In genomic region chr2:126424714-126425113, GRCm38 (mm10) we compare ENCODE assay signal across 24 mouse cellular contexts.
A peak's percentile ranks its signal among the peaks of the same experiment; 100 is the strongest.
DNase-seq lines count a peak whose midpoint lies in the region; ATAC-seq and TF ChIP-seq lines count a peak whose summit lies in the region.
"Had no signal": no experiment of that assay in that cellular context is flagged by ENCODE, and none has a peak within 500 bp of the region (broad histone marks: within the 10 kb centered on the region; RNA-seq: fewer than 3 reads in every experiment).

No protein-coding gene starts in this region.

- 0 out of 2 replicates have a peak, but pooled peaks have one; percentile 28 for ATAC-seq in cerebellum, adult (ENCODE audit: insufficient number of reproducible peaks, low FRiP score, low TSS enrichment)
- 0 out of 2 replicates have a peak, but pooled peaks have one; percentile 65 for ATAC-seq in hindbrain, embryonic 16.5 days
- ATAC-seq in hindbrain, embryonic 12.5 days (ENCODE audit: low FRiP score), result no peak
- peak; percentile 65 for ATAC-seq in forebrain, embryonic 16.5 days
- ATAC-seq: CD4-positive, CD25-positive, alpha-beta regulatory T cell, adult 4 months; inflammation-experienced regulatory T-cells, adult 6 months; Patski had no signal

- no peak overlapping the region for H3K4me3 ChIP-seq in hindbrain, embryonic 16.5 days (ENCODE audit: low read length)
- H3K4me3 ChIP-seq in hindbrain, embryonic 12.5 days, result no peak overlapping the region
- H3K4me3 ChIP-seq in forebrain, embryonic 16.5 days (replicated peaks; ENCODE audit: low read length), result no peak overlapping the region
- H3K4me3 ChIP-seq in limb, embryonic 10.5 days, result no peak overlapping the region
- H3K4me3 ChIP-seq: heart, embryonic 13.5 days; layer of hippocampus, adult 2 months; liver, embryonic 13.5 days; neural tube, embryonic 13.5 days had no signal

- no peak overlapping the region for H3K27ac ChIP-seq in hindbrain, embryonic 16.5 days (ENCODE audit: low read depth, low read length)
- H3K27ac ChIP-seq in hindbrain, embryonic 12.5 days, result no peak overlapping the region
- H3K27ac ChIP-seq in forebrain, embryonic 16.5 days (ENCODE audit: low read length), result no peak overlapping the region
- H3K27ac ChIP-seq in limb, embryonic 10.5 days, result no peak overlapping the region
- H3K27ac ChIP-seq: heart, embryonic 13.5 days; layer of hippocampus, adult 2 months; liver, embryonic 13.5 days; neural tube, embryonic 13.5 days had no signal

- no peaks in the 10 kb centered on the region for H3K9me3 ChIP-seq in hindbrain, embryonic 16.5 days (ENCODE audit: control insufficient read depth, low read length)
- H3K9me3 ChIP-seq in hindbrain, embryonic 12.5 days (replicated peaks), result no peaks in the 10 kb centered on the region
- no peaks in the 10 kb centered on the region for H3K9me3 ChIP-seq in forebrain, embryonic 16.5 days (ENCODE audit: control insufficient read depth, low read length)
- H3K9me3 ChIP-seq in limb, embryonic 10.5 days (replicated peaks), result no peaks in the 10 kb centered on the region
- H3K9me3 ChIP-seq: heart, embryonic 13.5 days; liver, embryonic 13.5 days; neural tube, embryonic 13.5 days had no signal

- no peak overlapping the region for H3K9ac ChIP-seq in hindbrain, embryonic 16.5 days (ENCODE audit: low read depth, low read length)
- no peak overlapping the region for H3K9ac ChIP-seq in hindbrain, embryonic 12.5 days
- no peak overlapping the region for H3K9ac ChIP-seq in forebrain, embryonic 16.5 days (replicated peaks; ENCODE audit: low read depth, low read length)
- H3K9ac ChIP-seq: heart, embryonic 13.5 days; liver, embryonic 13.5 days; lung, embryonic 14.5 days; neural tube, embryonic 13.5 days had no signal

- no peaks in the 10 kb centered on the region for H3K27me3 ChIP-seq in hindbrain, embryonic 16.5 days (replicated peaks; ENCODE audit: control insufficient read depth, insufficient read depth, low read length)
- H3K27me3 ChIP-seq in hindbrain, embryonic 12.5 days, result no peaks in the 10 kb centered on the region
- no peaks in the 10 kb centered on the region for H3K27me3 ChIP-seq in forebrain, embryonic 16.5 days (replicated peaks; ENCODE audit: control insufficient read depth, insufficient read depth, low read length)
- H3K27me3 ChIP-seq in limb, embryonic 10.5 days (ENCODE audit: low read depth, poor library complexity, severe bottlenecking), result no peaks in the 10 kb centered on the region
- H3K27me3 ChIP-seq: heart, embryonic 13.5 days; liver, embryonic 13.5 days; neural tube, embryonic 13.5 days; Patski had no signal

- intact Hi-C loops in heart, postnatal 36 days (cut with DNase I), result loop anchor here (5.0 kb wide), 1 partner anchor 417 kb away; no protein-coding TSS in a partner anchor

- no peaks in the 10 kb centered on the region for H3K36me3 ChIP-seq in hindbrain, embryonic 16.5 days (ENCODE audit: control insufficient read depth, insufficient read depth, low read length)
- no peaks in the 10 kb centered on the region for H3K36me3 ChIP-seq in hindbrain, embryonic 12.5 days
- H3K36me3 ChIP-seq in forebrain, embryonic 16.5 days (ENCODE audit: control insufficient read depth, insufficient read depth), result no peaks in the 10 kb centered on the region
- H3K36me3 ChIP-seq in limb, embryonic 10.5 days, result no peaks in the 10 kb centered on the region
- H3K36me3 ChIP-seq: heart, embryonic 13.5 days; liver, embryonic 13.5 days; neural tube, embryonic 13.5 days had no signal

- DNase-seq in cerebellum, adult 11 months, result no peak
- peak; percentile 79 for DNase-seq in brain, embryonic 14.5 days (ENCODE audit: low read depth)
- DNase-seq in heart, postnatal 36 days, result no peak
- DNase-seq in limb, embryonic 10.5 days (ENCODE audit: low spot score), result no peak
- DNase-seq: adrenal gland, postnatal 10 days; gastrocnemius, postnatal 10 days; heart, adult 11 months; kidney, adult 8-10 months; kidney, postnatal 14 days; liver, embryonic 13.5 days; lung, embryonic 14.5 days; lung, postnatal 4 days; spleen, adult 18-20 months; thymus, postnatal 25 days had no signal

- no peak for TF ChIP-seq CTCF in brain, embryonic 14.5 days (IDR thresholded peaks at IDR 0.05; ENCODE audit: borderline replicate concordance, extremely low read depth, insufficient read depth, insufficient read length)

- WGBS in hindbrain, embryonic 16.5 days, result 60% methylated on average over 8 of the region's 8 CpGs
- WGBS in hindbrain, embryonic 12.5 days, result 86% methylated on average over 8 of the region's 8 CpGs
- 30% methylated on average over 8 of the region's 8 CpGs for WGBS in forebrain, embryonic 16.5 days
- WGBS in limb, embryonic 10.5 days, result 86% methylated on average over 8 of the region's 8 CpGs

- no peaks in the 10 kb centered on the region for H3K4me1 ChIP-seq in hindbrain, embryonic 16.5 days (ENCODE audit: control insufficient read depth, insufficient read depth, low read depth, low read length)
- no peaks in the 10 kb centered on the region for H3K4me1 ChIP-seq in hindbrain, embryonic 12.5 days
- peaks cover 3% of the 10 kb centered on the region; the same call in 1 of the 2 replicates for H3K4me1 ChIP-seq in forebrain, embryonic 16.5 days (replicated peaks; ENCODE audit: control insufficient read depth, insufficient read depth, low read length)
- no peaks in the 10 kb centered on the region for H3K4me1 ChIP-seq in limb, embryonic 10.5 days
- H3K4me1 ChIP-seq: heart, embryonic 13.5 days; liver, embryonic 13.5 days; neural tube, embryonic 13.5 days had no signal

- no peak for TF ChIP-seq POLR2A in brain, embryonic 14.5 days (IDR thresholded peaks at IDR 0.05; ENCODE audit: borderline replicate concordance, extremely low read depth, insufficient read depth, insufficient read length, poor library complexity, severe bottlenecking)

- no peak overlapping the region for H3K4me2 ChIP-seq in hindbrain, embryonic 16.5 days (ENCODE audit: low read length)
- H3K4me2 ChIP-seq in hindbrain, embryonic 12.5 days (replicated peaks), result no peak overlapping the region
- peak overlapping the region; percentile 35 for H3K4me2 ChIP-seq in forebrain, embryonic 16.5 days (ENCODE audit: low read length)
- H3K4me2 ChIP-seq: heart, embryonic 13.5 days; liver, embryonic 13.5 days; lung, embryonic 14.5 days; neural tube, embryonic 13.5 days had no signal
